Mouse (Mus musculus) mouse embryonic stem cell (cell line): ENCODE data around the gene Mtif3.

Experiments
- in situ Hi-C, 2 experiments: fragments of 300-500 bp; cut with MboI; formaldehyde crosslinking; loops; 1 replicate in 1 of 2; 3 replicates in 1 of 2; pipeline ENCODE4 v1.14.3; 2019 to 2020; ENCODE audit warnings: low sequenced_read_pairs in 2 of 2, low pct_unique_long_range_greater_than_20kb in 1 of 2, mixed read lengths in 1 of 2; ENCODE audit not compliant: unreplicated experiment in 1 of 2

The Mtif3 gene

DNA sequence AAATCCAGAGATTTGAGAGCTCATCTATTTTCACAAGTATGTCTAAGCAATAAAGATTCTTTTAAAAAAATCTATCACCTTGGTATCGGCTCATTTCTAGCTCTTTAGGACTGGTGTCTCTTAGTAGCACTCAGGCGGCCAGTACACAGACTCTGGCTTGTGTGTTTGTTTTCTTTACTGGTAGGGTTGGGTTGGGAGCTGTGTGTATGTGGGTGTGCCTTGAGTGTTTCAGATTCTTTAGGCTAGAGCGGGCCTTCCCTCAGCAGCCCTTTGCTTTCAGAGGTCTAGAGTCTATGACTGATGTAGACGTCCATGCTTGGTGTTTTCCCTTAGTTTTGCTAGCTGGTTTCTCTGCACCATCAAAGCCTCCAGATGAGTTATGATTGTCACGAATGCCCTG is 40.1 kb downstream of the Mtif3 start:
- in situ Hi-C loops: no loop called here

DNA sequence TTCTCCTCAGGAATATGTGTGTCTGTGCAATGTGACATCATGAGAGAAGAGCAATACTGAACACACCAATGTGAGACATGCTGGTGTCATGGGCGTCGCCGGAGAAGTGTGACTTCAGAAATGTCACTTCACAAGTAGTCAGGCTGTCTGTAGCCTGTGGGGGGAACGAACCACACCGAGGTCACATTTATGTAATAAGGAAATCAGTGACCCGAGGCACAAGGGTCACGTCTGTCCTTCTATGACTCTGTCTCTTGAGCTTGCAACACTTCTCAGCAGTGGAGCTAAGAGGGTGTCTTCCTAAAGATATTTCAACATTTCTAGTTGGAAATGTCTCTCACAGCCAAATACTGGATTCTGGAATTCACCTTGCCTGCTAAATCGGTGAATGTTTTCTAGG is 42.4 kb downstream of the Mtif3 start:
- in situ Hi-C loops: no loop called here

DNA sequence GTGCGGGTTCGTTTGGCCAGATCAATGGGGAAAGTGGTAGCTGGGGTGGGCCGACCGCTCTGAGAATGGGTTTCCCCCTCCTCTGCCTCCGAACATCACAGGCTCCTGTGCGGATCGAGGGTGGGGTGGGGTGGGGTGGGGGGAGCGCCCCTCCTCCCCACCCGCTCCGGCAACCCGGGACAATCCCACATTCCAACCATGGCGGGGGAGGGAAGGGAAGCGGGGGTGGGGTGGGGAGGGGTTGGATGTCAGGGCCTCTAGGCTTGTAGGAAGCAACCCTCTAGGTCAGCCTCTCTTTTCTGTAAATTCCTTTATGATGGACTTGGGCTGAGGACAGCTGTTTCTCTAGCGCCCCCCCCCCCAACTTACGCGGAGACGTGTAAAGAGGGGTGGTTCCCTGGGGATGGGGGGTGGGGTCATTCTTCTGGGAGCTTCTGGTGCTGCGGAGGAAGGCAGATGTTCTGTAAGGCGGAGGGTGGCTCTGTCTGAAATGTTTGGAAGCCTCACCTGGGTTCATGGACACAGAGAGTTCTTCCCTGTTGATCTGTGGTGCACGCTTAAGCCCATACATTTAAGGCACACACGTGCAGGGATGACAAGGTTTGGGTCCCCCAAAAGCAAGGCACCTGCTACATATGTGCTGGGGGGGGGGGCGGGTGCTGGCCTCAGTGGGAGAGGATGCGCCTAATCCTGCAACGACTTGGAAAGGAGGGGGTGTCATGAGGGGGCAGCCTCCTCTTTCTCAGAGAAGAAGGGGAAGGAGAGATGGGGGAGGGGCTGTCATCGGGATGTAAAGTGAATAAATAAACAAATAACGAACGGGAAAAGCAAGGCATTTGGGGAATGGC is 43.1 kb downstream of the Mtif3 start:
- in situ Hi-C loops: no loop called here

DNA sequence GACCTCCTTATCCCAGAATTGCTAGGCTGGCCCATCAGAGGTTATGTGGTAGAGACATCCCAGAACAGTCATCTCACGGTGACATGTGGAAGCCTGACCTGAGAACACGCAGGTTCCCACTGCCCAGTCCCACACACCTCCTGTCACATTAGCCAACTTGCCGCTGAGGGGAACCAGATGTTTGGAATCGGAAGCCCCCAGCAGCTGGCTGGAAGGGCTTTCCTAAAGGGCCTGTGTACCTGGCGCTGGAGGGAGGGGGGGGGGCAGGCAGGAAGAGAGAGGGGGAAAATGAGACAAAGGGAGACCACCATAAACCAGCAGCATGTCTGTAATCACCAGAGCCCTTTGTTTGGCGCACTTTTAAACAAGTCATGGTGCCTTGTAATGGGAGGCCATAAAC is 43.7 kb downstream of the Mtif3 start:
- in situ Hi-C loops: loop anchor here (10.0 kb wide), 3 partner anchors 195 to 405 kb away; partner anchors contain the start of gene Urad (in 1 of the 2)

DNA sequence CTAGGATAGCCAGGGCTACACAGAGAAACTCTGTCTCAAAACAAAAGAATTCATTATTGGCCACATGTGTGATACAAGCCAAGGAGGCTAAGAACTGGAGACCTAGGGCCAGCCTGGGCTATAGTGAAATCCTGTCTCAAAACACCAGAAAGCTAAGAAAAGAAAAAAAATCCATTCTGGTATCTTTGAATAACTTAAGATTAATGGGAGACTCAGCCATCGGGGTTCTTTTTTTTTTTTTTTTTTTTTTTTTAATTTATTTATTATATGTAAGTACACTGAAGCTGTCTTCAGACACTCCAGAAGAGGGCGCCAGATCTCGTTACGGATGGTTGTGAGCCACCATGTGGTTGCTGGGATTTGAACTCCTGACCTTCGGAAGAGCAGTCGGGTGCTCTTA is 46.2 kb downstream of the Mtif3 start:
- in situ Hi-C loops: loop anchor here (10.0 kb wide), 3 partner anchors 197 to 407 kb away; partner anchors contain the start of gene Urad (in 1 of the 2)

DNA sequence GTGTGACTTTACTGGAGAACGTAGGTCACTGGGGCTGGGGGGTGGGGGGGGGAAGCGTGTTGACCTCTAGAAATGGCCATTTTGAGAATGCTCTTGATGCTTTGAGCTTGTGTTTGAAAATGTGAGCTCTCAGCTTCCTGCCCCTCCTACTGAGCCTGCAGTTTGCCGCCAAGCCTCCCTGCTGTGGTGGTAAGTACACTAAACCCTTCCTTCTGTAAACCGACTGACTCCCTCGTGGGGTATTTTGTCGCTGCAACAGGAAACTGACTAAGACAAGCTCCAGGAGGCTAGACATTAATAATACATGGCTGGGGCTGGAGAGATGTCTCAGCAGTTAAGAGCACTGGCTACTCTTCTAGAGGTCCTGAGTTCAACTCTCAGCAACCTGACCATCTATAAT is 46.8 kb downstream of the Mtif3 start:
- in situ Hi-C loops: loop anchor here (10.0 kb wide), 3 partner anchors 198 to 408 kb away; partner anchors contain the start of gene Urad (in 1 of the 2)

DNA sequence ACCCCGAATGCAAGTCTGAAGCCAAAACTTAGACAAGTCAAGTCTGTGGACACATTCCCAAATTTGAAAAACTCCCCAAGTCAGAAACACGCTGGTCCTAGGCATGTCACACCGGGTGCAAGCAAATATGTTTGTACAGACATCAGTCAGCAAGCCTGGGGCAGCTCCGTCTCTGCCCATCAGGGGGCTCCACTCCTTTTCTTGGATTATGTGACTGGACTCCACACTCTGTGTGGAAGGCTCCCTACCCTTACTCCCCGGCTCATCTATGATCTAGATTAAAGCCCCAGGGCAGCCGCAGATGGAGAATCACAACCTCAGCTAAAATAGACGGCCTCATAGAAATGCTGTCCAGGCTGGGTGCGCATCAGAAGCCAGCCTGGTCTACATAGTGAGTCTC is 47.3 kb downstream of the Mtif3 start:
- in situ Hi-C loops: loop anchor here (10.0 kb wide), 3 partner anchors 199 to 409 kb away; partner anchors contain the start of gene Urad (in 1 of the 2)

DNA sequence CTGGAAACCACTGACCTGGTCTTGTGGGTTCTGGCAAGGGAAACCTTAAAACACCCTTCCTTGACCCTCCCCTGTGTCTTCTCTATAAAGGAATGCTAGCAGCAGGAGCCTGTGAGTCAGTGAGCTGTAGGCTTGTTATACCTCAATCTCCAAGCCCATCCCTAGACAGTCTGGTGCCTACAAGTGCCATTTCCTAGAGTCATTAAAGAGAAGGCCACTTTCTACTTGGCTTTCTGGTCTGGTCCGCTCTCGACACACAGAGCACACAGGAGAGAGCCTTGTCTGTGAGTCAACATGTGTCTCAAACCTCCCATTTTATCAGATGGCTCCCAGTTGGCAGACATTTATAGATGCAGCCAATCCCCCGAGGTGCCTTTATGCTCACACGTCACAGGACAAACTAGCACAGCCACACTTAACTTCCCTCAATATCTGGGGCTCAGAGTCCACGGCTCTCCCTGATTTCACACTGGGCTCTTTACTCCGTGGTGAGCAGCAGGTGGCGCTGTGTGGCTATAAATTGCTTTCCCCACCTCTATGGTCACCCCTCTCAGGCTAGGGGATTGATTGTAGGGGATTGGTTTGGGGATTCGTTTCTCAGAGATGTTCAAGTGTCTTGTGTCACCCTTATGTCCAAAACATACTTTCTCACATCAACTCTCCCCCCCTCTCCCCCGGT is 49.4 kb downstream of the Mtif3 start:
- in situ Hi-C loops: loop anchor here (10.0 kb wide), 3 partner anchors 201 to 411 kb away; partner anchors contain the start of gene Urad (in 1 of the 2)

DNA sequence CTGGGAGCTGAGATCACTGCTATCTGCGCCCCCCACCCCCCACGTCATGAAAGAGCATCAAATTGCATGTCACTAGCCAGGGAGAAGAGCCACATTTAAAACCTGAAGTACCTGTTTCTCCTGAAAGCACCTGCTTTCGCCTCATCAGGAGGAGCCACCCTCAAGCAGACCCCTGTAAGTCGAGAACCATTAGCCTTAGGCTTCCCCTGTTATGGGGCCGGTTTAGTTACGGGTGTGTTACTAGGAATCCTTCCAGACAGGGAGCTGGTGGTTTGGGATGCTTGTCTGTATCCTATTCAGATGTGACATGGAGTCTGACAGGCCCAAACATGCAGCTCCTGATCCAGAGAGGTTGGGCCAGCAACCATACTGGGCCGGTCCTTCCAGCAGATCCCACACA is 50.2 kb downstream of the Mtif3 start:
- in situ Hi-C loops: loop anchor here (10.0 kb wide), 3 partner anchors 201 to 411 kb away; partner anchors contain the start of gene Urad (in 1 of the 2)

DNA sequence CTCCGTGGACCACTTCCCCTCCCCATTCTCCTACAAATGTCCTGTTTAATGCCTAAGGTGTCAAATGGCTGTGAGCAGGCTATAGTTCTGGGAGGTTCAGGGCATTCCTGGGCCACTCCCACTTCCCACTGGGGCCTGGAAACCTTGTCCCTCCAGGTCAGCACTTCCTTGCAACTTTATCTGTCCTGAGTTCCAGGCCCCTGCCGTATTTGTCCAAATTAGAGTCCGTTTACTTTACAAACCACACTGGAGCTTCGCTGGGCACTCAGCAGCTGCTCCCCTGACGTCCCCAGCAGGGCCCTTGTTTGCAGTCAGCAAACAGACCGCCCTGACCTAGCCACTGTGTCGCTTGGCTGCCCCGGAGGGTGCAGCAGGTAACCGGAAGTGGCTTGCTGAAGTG is 51.4 kb downstream of the Mtif3 start:
- in situ Hi-C loops: loop anchor here (10.0 kb wide), 3 partner anchors 203 to 413 kb away; partner anchors contain the start of gene Urad (in 1 of the 2)

DNA sequence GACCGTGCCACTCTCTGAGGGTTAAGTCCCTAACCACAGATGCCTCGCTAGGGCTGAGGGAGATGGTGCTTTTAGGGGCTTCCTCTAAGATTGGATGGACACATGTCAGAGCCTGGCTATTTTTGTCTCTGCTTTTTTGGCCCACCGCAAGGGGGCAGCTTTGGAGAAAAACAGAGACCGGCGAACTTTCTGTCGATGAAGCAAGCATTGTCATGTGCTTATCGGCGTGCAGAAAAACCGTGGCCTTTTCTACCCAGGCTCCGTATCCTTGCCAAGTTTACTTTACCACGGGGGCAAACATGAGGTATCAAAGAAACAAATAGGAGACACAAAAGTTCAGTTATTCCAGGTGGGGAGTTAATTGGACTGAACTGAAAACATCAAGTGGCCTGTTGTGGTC is 55.0 kb downstream of the Mtif3 start:
- in situ Hi-C loops: no loop called here

DNA sequence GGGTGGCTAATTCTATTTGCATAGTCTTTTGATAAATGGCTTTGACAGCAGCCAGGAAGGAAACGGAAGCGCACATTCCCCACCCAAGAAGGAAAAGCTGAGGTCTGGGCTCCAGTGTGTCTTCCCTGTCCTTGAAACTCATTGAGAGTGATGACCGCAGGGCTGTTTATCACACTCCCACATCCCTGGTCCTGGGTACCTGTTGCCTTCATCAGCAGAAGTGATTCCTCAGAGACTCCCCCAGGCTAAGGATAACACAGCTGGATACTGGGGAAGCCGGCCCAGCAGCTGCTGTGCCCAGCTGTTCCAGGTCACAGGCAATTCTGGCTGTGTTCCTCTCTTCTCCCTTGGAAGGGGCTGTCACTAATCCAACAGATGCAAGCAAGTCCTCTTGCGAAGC is 56.1 kb downstream of the Mtif3 start:
- in situ Hi-C loops: no loop called here

DNA sequence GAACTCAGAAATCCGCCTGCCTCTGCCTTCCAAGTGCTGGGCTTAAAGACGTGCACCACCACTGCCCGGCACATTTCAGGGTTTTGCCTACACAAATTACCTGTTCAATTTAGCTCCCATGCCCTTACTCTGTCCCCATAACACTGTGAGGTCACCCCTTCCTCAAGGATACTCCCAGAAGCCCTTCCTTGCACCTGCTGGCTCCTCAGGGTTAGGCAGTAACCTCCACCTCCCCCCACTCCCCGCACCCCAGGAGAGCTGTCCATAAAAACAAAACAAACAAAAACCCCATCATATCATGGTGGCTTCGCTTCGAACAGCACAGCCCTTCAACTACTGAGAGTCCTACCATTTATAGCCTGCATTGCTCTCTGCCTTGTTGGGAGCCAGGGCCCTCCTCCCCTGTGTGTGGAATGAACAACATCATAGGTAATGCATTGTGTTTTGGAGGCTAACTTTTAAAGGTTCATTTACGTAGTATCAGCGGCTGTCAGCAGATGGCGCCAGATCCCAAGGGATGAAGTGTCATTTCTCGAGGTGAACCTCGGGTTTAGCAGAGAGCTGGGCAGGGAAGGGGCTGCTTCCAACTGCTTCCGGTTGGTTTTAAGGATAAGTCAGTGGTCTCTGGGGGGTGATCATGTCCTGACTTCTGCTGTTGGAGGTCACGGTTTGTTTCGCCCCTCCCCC is 58.0 kb downstream of the Mtif3 start:
- in situ Hi-C loops: no loop called here

DNA sequence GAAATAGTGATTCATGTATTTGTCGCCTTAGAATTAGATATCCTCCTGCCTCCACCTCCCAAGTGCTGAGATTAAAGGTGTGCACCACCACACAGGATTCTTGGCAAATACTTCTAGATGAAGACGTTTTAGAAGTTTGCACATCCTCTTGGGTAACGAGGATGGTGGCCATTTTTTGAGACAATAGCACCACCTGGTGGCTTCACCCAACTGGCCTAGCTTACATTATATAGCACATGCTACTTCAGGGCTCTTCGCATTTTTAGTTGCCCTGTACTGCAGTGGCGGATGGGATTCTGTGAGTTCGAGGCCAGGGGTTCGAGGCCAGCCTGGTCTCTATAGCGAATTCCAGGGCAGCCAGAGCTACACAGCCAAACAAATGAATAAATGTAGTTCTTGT is 59.2 kb downstream of the Mtif3 start:
- in situ Hi-C loops: no loop called here
